Mouse (Mus musculus): ENCODE results near the gene Agpat2.

DNA sequence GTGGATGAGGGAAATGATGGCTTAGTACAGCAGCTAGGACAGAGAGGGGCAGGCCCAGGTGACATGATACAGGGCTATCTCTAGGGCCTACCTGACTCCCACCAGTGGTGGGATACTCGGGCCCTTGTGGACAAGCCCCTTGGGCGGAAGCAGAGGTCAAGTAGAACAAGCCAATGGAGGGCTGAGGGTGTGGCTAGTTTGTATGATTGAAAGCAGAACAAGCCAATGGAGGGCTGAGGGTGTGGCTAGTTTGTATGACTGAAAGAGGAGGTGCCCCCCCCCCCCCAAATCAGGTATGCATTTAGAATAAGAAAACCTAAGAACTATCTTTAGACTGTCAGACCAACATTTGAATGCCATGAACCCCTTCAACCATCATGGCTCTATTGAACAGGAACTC is 22.0 kb downstream of the Agpat2 start:
- TF ChIP-seq ZC3H11A (IDR thresholded peaks at IDR 0.05; ENCODE audit: low read depth, low read length) (no peak), MAX (IDR thresholded peaks at IDR 0.05; ENCODE audit: low read length) (no peak), CTCF (IDR thresholded peaks at IDR 0.05 in 2 of 3, conservative IDR thresholded peaks at IDR 0.05 in 1 of 3; ENCODE audit: control insufficient read depth in 1 of 3, insufficient read depth in 1 of 3, low read depth in 2 of 3, low read length in 3 of 3, poor library complexity in 1 of 3, severe bottlenecking in 1 of 3) (no peak), CHD2 (IDR thresholded peaks at IDR 0.05; ENCODE audit: low read length) (peak; percentile 29; the same call in 1 of the 2 replicates), MEF2A (IDR thresholded peaks at IDR 0.05; ENCODE audit: extremely low read depth, insufficient replicate concordance, low read depth, low read length, poor library complexity, severe bottlenecking) (no peak)

Measured in MEL (cell line).